ENCODE assay signal across 10 mouse cellular contexts in the genomic region with DNA sequence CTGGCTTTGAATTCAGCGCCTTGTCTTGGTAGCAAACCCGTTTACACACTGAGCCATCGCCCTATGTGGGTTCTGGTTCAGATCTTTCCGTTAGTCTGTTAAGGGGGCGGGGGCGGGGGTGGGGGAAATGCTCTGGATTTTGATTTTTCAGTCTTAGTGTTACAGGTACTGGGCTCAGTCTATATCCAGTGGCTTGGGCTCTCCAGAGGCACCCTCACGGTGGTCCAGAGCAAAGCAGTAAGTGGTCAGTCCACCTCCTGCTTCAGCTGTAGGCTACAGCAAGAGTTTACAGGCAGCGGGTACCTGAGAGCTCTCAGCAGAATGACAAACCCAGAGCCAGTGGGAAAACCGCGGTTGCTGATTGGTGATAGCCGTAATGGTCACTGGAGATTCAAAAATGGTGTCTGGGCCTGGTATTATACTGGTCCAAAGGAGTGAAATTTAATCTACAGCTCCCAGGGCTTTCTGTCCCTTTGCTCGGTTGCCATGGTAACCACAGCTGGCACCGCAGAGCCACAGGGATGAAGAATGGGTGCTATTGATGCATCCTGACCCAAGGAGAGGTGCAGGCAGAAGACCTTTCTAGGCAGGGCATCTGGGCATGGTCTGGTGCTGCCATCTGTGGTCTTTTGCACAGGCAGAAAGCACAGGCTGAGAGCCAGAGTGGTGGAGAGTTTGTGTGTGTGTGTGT. TPM values are rescaled to one million over a fixed set of nuclear protein-coding genes. Genes with fewer than 3 reads are reported as not detected.
DNase-seq lines count a peak whose midpoint lies in the region; ATAC-seq lines count a peak whose summit lies in the region.
"Had no signal": no experiment of that assay in that cellular context is flagged by ENCODE, and none has a peak within 500 bp of the region (broad histone marks: within the 10 kb centered on the region; RNA-seq: fewer than 3 reads in every experiment).

No protein-coding gene starts in this region.

- H3K9me3 ChIP-seq in forebrain, embryonic 15.5 days: no peaks in the 10 kb centered on the region

- H3K27me3 ChIP-seq in forebrain, embryonic 15.5 days: no peaks in the 10 kb centered on the region
- H3K27me3 ChIP-seq: Patski had no signal

- no peak overlapping the region for H3K9ac ChIP-seq in forebrain, embryonic 15.5 days (replicated peaks)

- no peak for ATAC-seq in cerebellum, adult (ENCODE audit: insufficient number of reproducible peaks, low FRiP score, low TSS enrichment)
- ATAC-seq in forebrain, embryonic 15.5 days (replicated peaks): peak; percentile 85
- ATAC-seq: Patski had no signal

- H3K4me2 ChIP-seq in forebrain, embryonic 15.5 days (replicated peaks): no peak overlapping the region

- no peaks in the 10 kb centered on the region for H3K36me3 ChIP-seq in forebrain, embryonic 15.5 days

- H3K4me1 ChIP-seq in forebrain, embryonic 15.5 days: peaks cover 20% of the 10 kb centered on the region

- no peak overlapping the region for H3K4me3 ChIP-seq in forebrain, embryonic 15.5 days

- H3K27ac ChIP-seq in forebrain, embryonic 15.5 days (replicated peaks): peak overlapping the region; percentile 36
- H3K27ac ChIP-seq: macrophage had no signal

- WGBS in forebrain, embryonic 15.5 days: 49% methylated on average over 13 of the region's 13 CpGs

- peak; percentile 66 to 83 for DNase-seq in cerebellum, postnatal 14 days
- peak; percentile 74 for DNase-seq in MN1 (ENCODE audit: low spot score)
- peak; percentile 57 to 58 for DNase-seq in layer of hippocampus, postnatal 14 days (ENCODE audit: low spot score in 2 of 2)
- no peak for DNase-seq in spleen, postnatal 4 days (ENCODE audit: low spot score in 2 of 2)
- DNase-seq in spleen, postnatal 36 days (ENCODE audit: low spot score in 2 of 2): no peak
- DNase-seq in adrenal gland, adult 2 months: no peak

RNA-seq across cellular contexts. Expression of a gene that starts 17.5 kb away (rescaled TPM):
- 3.4 and 3.7 TPM in 2 replicates for polyA plus RNA-seq in forebrain, embryonic 15.5 days (2015; fragmentation: Nextera tagmentation; extraction: Ambion mirVana)
- 1 to 10 TPM; 5.1 to 6.0 TPM for total RNA-seq in layer of hippocampus, postnatal 14 days (2021)
- 1 to 10 TPM; 1.4 to 3.6 TPM for total RNA-seq in adrenal gland, adult 2 months (2021)
- polyA plus RNA-seq in adrenal gland, adult 2 months (2012; rRNA removed): 3.2 and 4.2 TPM in 2 replicates

RNA-seq across cellular contexts. Expression of a gene that starts 23.8 kb away (rescaled TPM):
- 0.57 and 1.0 TPM in 2 replicates for polyA plus RNA-seq in forebrain, embryonic 15.5 days (2015; fragmentation: Nextera tagmentation; extraction: Ambion mirVana)
- under 1 TPM; 0.31 to 0.44 TPM for total RNA-seq in layer of hippocampus, postnatal 14 days (2021)
- total RNA-seq in adrenal gland, adult 2 months (2021): 1 to 10 TPM; 1.7 to 2.7 TPM
- 0.13 and 0.54 TPM in 2 replicates for polyA plus RNA-seq in adrenal gland, adult 2 months (2012; rRNA removed)
- polyA plus RNA-seq: macrophage had no signal

RNA-seq across cellular contexts. Expression of a gene that starts 51.5 kb away (rescaled TPM):
- 5.4 and 6.0 TPM in 2 replicates for polyA plus RNA-seq in forebrain, embryonic 15.5 days (2015; fragmentation: Nextera tagmentation; extraction: Ambion mirVana)
- 1 to 10 TPM; 1.1 to 1.4 TPM for total RNA-seq in layer of hippocampus, postnatal 14 days (2021)
- total RNA-seq in adrenal gland, adult 2 months (2021): 1 to 10 TPM; 1.8 to 5.1 TPM
- 2.9 and 3.0 TPM in 2 replicates for polyA plus RNA-seq in adrenal gland, adult 2 months (2012; rRNA removed)

Comparison
In these comparisons a context has a peak if more than half of its experiments do, and no peak if none do; other contexts are left out.
1. DNase-seq: peak in cerebellum, postnatal 14 days (2 of 2), MN1 (single experiment) and layer of hippocampus, postnatal 14 days (2 of 2); none in spleen, postnatal 4 days (0 of 2), spleen, postnatal 36 days (0 of 2) and adrenal gland, adult 2 months (single experiment).